Mouse (Mus musculus) adrenal gland, adult 2 months (tissue): ENCODE measurements around the gene BC025920. TPM values are rescaled to one million over a fixed set of nuclear protein-coding genes. Genes with fewer than 3 reads are reported as not detected.
A peak's percentile ranks its signal among the peaks of the same experiment; 100 is the strongest.
"Not testable (repeated sequence)": the region's sequence is repeated elsewhere in the genome, so short reads cannot be mapped to it uniquely, and the experiment has no call there.

Source experiments
- DNase-seq: peaks from one replicate; pipeline ENCODE4 v3.0.0; 2021
- polyA plus RNA-seq: library from polyadenylated mRNA; depleted of rRNA; stranded (reverse); fragments of >200 nt; gene quantifications from 2 replicates; pipeline ENCODE4 v1.2.3, GENCODE M21; 2012
- total RNA-seq, 2 experiments: library from RNA; stranded (reverse); gene quantifications; 2 replicates each; pipeline ENCODE4 v1.2.3; 2021

Gene BC025920
- total and polyA plus RNA-seq, 3 experiments = 0.26 to 2.3 (median 1.1) TPM

GRCm38 (mm10) chr10:81604019-81604967 lies 1.8 kb upstream of the BC025920 start:
- no peak for DNase-seq

GRCm38 (mm10) chr10:81604968-81605665 lies 953 bp upstream of the BC025920 start:
- DNase-seq = peak; percentile 84

- DNase-seq = no peak
Measured at GRCm38 (mm10) chr10:81605666-81605973, 450 bp upstream of the BC025920 start.

- no peak for DNase-seq
Measured at GRCm38 (mm10) chr10:81608308-81608707, 2.2 kb downstream of the BC025920 start.

- peak; percentile 82 for DNase-seq
Measured at GRCm38 (mm10) chr10:81612779-81613178, 6.7 kb downstream of the BC025920 start.

- no peak for DNase-seq
Measured at GRCm38 (mm10) chr10:81615486-81615885, 9.4 kb downstream of the BC025920 start.

- no peak for DNase-seq
Measured at GRCm38 (mm10) chr10:81619976-81620375, 13.9 kb downstream of the BC025920 start.

GRCm38 (mm10) chr10:81620786-81621185 lies 14.7 kb downstream of the BC025920 start:
- no peak for DNase-seq

GRCm38 (mm10) chr10:81623441-81623840 lies 17.4 kb downstream of the BC025920 start:
- DNase-seq = no peak

- peak; percentile 57 for DNase-seq
Measured at GRCm38 (mm10) chr10:81626101-81626993, 20.3 kb downstream of the BC025920 start.

GRCm38 (mm10) chr10:81626994-81627835 lies 21.1 kb downstream of the BC025920 start, which contains the start of gene Sirt6:
Gene Sirt6 (minus strand): TSS chr10:81627797.
- DNase-seq = peak; percentile 94

GRCm38 (mm10) chr10:81627836-81628220 lies 21.8 kb downstream of the BC025920 start:
- no peak for DNase-seq

- no peak for DNase-seq
Measured at GRCm38 (mm10) chr10:81628390-81628789, 22.3 kb downstream of the BC025920 start, which contains the start of gene Ankrd24. Gene Ankrd24 (plus strand): TSS chr10:81628540.

GRCm38 (mm10) chr10:81633253-81634099 lies 27.4 kb downstream of the BC025920 start:
- DNase-seq = peak; percentile 93

- DNase-seq = no peak
Measured at GRCm38 (mm10) chr10:81636338-81636737, 30.3 kb downstream of the BC025920 start.

GRCm38 (mm10) chr10:81638101-81638500 lies 32.0 kb downstream of the BC025920 start:
- DNase-seq = no peak

GRCm38 (mm10) chr10:81640825-81641224 lies 34.8 kb downstream of the BC025920 start:
- not testable (repeated sequence) for DNase-seq

GRCm38 (mm10) chr10:81641566-81641965 lies 35.5 kb downstream of the BC025920 start:
- no peak for DNase-seq

- DNase-seq = no peak
Measured at GRCm38 (mm10) chr10:81641978-81642647, 36.0 kb downstream of the BC025920 start.
